Mouse (Mus musculus) embryonic facial prominence, embryonic 13.5 days (tissue): Measurements from ENCODE around the gene Ndufv3. TPM values are rescaled to one million over a fixed set of nuclear protein-coding genes. Genes with fewer than 3 reads are reported as not detected.
A peak's percentile ranks its signal among the peaks of the same experiment; 100 is the strongest.

Experiments used
- ATAC-seq: fragments of 200-750 bp; cut with Nextera tagmentation; 2 replicates; pipeline ENCODE4 v1.8.0; 2017; ENCODE audit warnings: low read depth; ENCODE audit not compliant: insufficient number of reproducible peaks, insufficient read depth, low FRiP score, low TSS enrichment
- H3K27ac ChIP-seq: fragments of 300-500 bp; sonication (generic); 2 replicates; pipeline ENCODE4 v1.5.1; 2015; ENCODE audit warnings: moderate library complexity, mild to moderate bottlenecking, inconsistent platforms
- H3K27me3 ChIP-seq: fragments of 300-500 bp; sonication (generic); 2 replicates; pipeline ENCODE4 v1.6.1; 2015; ENCODE audit warnings: mild to moderate bottlenecking, inconsistent platforms
- H3K36me3 ChIP-seq: fragments of 300-500 bp; sonication (generic); 2 replicates; pipeline ENCODE4 v1.6.1; 2015; ENCODE audit warnings: mild to moderate bottlenecking, inconsistent platforms
- H3K4me1 ChIP-seq: fragments of 300-500 bp; sonication (generic); 2 replicates; pipeline ENCODE4 v1.6.1; 2015; ENCODE audit warnings: inconsistent platforms
- H3K4me2 ChIP-seq: fragments of 300-500 bp; sonication (generic); 2 replicates; pipeline ENCODE4 v1.6.1; 2015; ENCODE audit warnings: moderate library complexity, mild to moderate bottlenecking, inconsistent platforms
- H3K4me3 ChIP-seq: fragments of 300-500 bp; sonication (generic); 2 replicates; pipeline ENCODE4 v1.5.1; 2015; ENCODE audit warnings: mild to moderate bottlenecking, inconsistent platforms
- H3K9ac ChIP-seq: fragments of 300-500 bp; sonication (generic); 2 replicates; pipeline ENCODE4 v1.6.1; 2015; ENCODE audit warnings: mild to moderate bottlenecking, inconsistent platforms
- H3K9me3 ChIP-seq: fragments of 300-500 bp; sonication (generic); 2 replicates; pipeline ENCODE4 v1.6.1; 2016; ENCODE audit warnings: inconsistent platforms
- WGBS: fragments of 180-500 bp; shearing (Covaris S2); methylation state at CpG from one replicate; pipeline ENCODE4 v1.1.7; 2015; ENCODE audit warnings: mixed read lengths; 5-methylcytosine and 5-hydroxymethylcytosine counted together
- microRNA-seq: library from miRNA; unstranded; fragments of <30 nt; microRNA quantifications from one replicate; pipeline ENCODE4, GENCODE M21; 2016
- polyA plus RNA-seq: library from polyadenylated mRNA; unstranded; fragments of >200 nt; fragmentation: Nextera tagmentation; extraction: Ambion mirVana; gene quantifications from 2 replicates; pipeline ENCODE4 v1.2.1, GENCODE M21; 2015

Ndufv3 gene
- polyA plus RNA-seq, 1 experiment from 2014 or later, result 237 TPM

DNA sequence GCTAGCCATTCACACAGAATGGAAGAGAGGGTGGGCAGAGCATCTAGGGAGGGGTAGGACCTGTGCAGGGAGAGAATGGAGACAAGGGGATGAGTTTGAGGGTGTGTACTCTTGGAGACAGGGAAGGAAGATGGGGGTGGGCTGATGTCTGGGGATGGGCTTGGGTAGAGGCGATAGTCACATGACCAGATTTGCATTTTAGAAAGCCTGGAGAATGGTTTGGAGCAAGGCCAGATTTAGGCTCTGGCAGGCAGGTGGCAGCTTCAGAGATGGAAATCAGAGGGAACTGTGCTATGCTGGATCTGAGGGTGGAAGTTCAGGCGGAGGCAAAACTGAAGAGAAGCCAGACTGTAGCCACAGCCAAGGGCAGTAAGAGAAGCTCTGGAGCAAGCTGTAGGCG, 60.4 kb downstream of the Ndufv3 start:
- no peak overlapping the region for H3K4me3 ChIP-seq
- H3K4me2 ChIP-seq, result no peak overlapping the region
- H3K27ac ChIP-seq, result peak overlapping the region; percentile 48; the same call in 1 of the 2 replicates
- H3K4me1 ChIP-seq, result peaks cover 30% of the 10 kb centered on the region
- peaks cover 13% of the 10 kb centered on the region for H3K36me3 ChIP-seq
- H3K27me3 ChIP-seq, result no peaks in the 10 kb centered on the region
- WGBS, result 51% methylated on average over 3 of the region's 3 CpGs
- H3K9me3 ChIP-seq, result no peaks in the 10 kb centered on the region
- ATAC-seq, result no peak
- no peak overlapping the region for H3K9ac ChIP-seq

Small RNA genes lying within 50 kb of the gene (microRNA-seq; reads per million reads assigned to microRNA genes)
- gene Gm24970, result not detected

Other genes with a start within 250 kb of the Ndufv3 start
- gene Rsph1, start 242.7 kb upstream of the Ndufv3 start, polyA plus RNA-seq, result 0.46 and 1.5 TPM in 2 replicates
- gene Slc37a1, start 233.3 kb upstream of the Ndufv3 start, polyA plus RNA-seq, result 3.2 and 3.8 TPM in 2 replicates
- 21.9 and 25.1 TPM in 2 replicates for gene Pde9a, start 133.9 kb upstream of the Ndufv3 start, polyA plus RNA-seq
- gene Wdr4, start 135 bp upstream of the Ndufv3 start, polyA plus RNA-seq, result 35.7 and 39.0 TPM in 2 replicates
- 26.5 and 27.8 TPM in 2 replicates for gene Pknox1, start 44.6 kb downstream of the Ndufv3 start, polyA plus RNA-seq
- gene Cbs, start 117.1 kb downstream of the Ndufv3 start, polyA plus RNA-seq, result 2.9 and 4.3 TPM in 2 replicates
- 349 and 362 TPM in 2 replicates for gene U2af1, start 138.8 kb downstream of the Ndufv3 start, polyA plus RNA-seq
- gene Cryaa, start 157.7 kb downstream of the Ndufv3 start, polyA plus RNA-seq, result 1.9 TPM in 1 of 2 replicates, not detected in the other